Mouse (Mus musculus) thymus, postnatal 10 days (tissue): ENCODE measurements around the gene Med13l.

Experiments
- DNase-seq, 2 experiments: peaks; one replicate each; pipeline ENCODE4 v3.0.0; 2021; ENCODE audit warnings: low spot score in 2 of 2

Gene Med13l

GRCm38 (mm10) chr5:118789226-118789625 lies 228.7 kb downstream of the Med13l start:
- no peak for DNase-seq

- no peak for DNase-seq
These were observed 229.3 kb downstream of the Med13l start for GRCm38 (mm10) chr5:118789776-118790175.

GRCm38 (mm10) chr5:118797811-118798210 lies 237.3 kb downstream of the Med13l start:
- no peak for DNase-seq

- no peak for DNase-seq
These were observed 241.1 kb downstream of the Med13l start for GRCm38 (mm10) chr5:118801592-118801991.

GRCm38 (mm10) chr5:118802036-118802435 lies 241.6 kb downstream of the Med13l start:
- DNase-seq, result no peak

GRCm38 (mm10) chr5:118808946-118809345 lies 248.5 kb downstream of the Med13l start:
- DNase-seq, result no peak

- DNase-seq, result no peak
These were observed 249.1 kb downstream of the Med13l start for GRCm38 (mm10) chr5:118809588-118809987.

- no peak for DNase-seq
These were observed 251.2 kb downstream of the Med13l start for GRCm38 (mm10) chr5:118811690-118812089.

GRCm38 (mm10) chr5:118812421-118812820 lies 251.9 kb downstream of the Med13l start:
- no peak for DNase-seq

GRCm38 (mm10) chr5:118812947-118813401 lies 252.5 kb downstream of the Med13l start:
- no peak for DNase-seq

GRCm38 (mm10) chr5:118814052-118814451 lies 253.6 kb downstream of the Med13l start:
- peak in 1 of 2 experiments; percentile 18 for DNase-seq
